Mouse (Mus musculus): Measurements from ENCODE around the gene Wdr17. TPM values are rescaled to one million over a fixed set of nuclear protein-coding genes. Genes with fewer than 3 reads are reported as not detected.

The Wdr17 gene
- total RNA-seq, 2 experiments from 2014 or later = 29.6 to 31.3 TPM

DNA sequence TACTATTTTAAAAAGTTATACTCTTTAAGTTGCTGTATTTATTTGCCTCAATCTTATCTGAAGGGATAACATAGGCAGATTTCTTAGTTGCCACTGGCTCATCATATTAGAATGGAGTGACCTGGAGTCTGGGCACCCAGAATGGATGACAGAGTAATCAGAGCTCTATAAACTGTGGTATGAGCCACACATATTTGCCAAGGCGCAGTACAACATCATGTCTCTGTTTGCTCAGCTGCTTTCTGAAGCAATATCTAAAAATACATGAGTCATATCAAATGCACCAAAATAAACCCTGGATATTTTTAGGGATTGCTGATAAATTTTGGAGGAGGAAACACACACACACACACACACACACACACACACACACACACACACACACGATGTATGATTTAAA lies 277.6 kb downstream of the Wdr17 start:
- DNase-seq (ENCODE audit: low spot score in 2 of 2) = no peak

DNA sequence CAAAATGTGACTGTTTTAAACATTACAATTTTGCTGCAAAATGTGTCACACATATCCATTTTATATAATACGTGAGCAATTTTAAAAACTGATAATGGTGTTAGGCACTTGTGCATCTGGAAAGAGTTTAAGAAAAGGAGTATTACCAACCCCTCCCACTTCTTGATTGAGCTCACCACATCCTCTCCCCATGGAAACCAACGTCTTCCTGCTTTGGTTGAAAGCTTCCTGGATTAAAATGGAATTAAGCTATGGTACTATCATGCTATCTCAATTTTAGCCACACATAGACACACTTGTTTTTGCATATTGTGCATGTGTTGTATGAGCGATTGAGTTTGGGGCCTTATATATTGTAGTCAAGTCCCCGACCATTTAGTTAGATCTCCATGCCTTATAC lies 283.5 kb downstream of the Wdr17 start:
- DNase-seq (ENCODE audit: low spot score in 2 of 2) = no peak

DNA sequence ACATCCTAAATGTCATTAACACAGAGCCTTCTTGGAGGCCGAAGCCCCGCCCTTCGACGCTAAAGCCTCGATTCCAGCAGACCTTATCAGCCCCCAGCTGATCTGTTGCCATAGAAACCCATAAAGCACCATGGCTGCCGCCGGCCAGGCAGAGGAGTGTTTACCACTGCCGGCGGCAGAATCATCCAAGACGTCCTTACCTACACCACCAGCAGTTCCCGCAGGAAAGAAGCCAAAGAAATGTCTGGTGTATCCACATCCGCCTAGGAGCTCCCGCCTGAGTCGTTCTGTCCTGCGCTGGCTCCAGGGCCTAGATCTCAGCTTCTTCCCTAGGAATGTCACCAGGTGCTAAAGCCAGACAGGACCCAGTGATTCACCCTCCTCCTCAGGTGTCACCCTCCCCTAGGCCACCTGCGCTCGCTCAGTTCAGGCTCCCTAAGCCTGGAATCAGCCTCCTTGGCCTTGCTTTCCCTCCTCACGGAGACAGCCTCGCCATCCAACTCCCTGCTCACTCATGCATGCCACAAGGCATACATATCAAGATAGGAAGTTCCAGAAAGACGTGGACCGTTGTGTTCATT lies 286.2 kb downstream of the Wdr17 start, which contains the start of gene Spata4:
TSS of gene Spata4 (plus strand) at position 111 of the 581 bp plus-strand sequence.
- peak; percentile 22 to 34 for DNase-seq (ENCODE audit: low spot score in 2 of 2)

DNA sequence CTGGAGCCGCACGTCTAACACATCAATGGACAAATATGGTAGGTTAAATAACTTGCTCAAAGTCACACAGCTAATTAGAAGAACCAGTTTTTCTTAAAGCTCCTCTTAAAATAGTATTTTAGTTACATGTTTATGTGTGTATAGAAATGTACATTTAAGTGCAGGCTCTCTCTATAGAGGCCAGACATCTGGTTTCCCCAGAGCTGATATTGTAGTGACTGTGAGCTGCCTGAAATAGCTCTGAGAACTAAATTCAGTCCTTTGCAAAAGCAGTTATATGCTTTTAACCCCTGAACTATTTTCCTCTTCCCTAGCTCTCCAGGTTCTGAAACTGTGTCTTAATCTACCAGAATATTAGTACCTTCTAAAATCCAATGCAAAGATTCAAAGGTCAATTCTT lies 289.6 kb downstream of the Wdr17 start:
- DNase-seq (ENCODE audit: low spot score in 2 of 2) = no peak

DNA sequence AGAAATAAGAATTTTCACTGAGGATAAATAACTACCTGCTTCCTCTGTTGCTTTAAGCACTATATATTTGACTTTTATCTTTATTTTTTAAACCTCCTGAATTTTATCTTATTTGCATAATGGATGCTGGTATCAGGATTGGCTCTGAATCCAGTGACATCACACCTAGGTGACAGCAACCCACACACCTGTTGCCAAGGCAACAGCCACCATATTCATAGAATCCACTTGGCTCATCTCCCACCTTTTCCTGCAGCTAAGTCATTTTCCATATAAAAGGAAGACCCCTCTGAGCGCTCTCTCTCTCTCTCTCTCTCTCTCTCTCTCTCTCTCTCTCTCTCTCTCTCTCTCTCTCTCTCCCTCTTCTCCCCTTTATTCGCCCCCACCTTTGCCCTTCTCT lies 290.0 kb downstream of the Wdr17 start:
- DNase-seq (ENCODE audit: low spot score in 2 of 2) = no peak

DNA sequence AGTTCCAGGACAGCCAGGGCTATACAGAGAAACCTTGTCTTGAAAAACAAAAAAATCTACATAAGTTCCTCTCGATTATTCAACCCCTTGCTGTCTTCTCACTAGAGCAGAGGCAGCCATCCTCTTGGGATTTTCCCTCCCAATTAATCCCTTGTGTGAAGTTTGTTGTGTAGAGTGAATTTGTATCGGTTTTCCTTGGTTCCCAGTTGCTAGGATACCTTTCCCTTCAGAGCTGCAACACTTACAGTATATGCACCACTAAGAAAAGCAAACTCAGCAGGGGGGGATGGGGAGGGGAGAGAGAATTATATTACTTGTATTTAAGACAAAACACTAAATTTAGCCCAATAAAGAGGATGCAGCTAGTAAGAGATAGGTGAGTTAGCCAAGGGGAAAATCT lies 290.9 kb downstream of the Wdr17 start:
- DNase-seq (ENCODE audit: low spot score in 2 of 2) = no peak

DNA sequence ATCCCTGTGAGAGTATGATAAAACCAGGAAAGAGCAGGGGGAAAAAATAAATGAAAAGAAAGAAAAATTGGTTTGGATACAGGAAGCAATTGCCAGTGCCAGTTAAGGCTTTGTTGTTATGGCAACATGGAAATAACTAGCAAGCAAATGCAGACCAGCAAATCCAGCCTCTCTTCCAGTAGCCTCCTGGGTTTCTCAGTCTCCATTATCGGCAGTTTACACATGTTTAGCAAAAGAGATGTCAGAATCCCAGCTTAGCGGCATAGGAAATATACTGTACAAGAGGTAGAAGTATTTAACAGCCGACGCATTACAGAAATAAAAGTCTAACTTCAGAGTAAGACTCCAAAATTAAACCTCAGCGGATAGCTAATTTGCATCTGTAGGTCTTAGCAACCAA lies 292.4 kb downstream of the Wdr17 start:
- no peak for DNase-seq (ENCODE audit: low spot score in 2 of 2)

DNA sequence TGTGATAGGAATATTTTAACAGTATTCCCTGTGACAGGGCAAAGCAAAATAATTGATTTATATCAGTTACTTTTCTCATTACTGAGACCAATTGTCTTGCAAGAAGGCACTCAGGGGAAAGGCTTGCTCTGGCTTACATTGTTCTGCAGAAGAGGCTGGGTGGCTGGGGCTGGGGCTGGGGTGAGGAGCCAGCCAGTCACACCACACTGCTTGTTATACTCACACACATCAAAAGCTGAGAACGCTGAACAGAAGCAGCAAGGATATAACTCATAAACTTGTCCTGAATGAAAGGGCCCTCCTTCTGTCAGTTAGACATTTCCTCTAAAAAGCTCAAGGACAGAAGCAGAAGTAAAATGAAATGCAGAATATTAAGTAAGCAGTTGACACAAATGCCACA lies 304.1 kb downstream of the Wdr17 start:
- DNase-seq (ENCODE audit: low spot score in 2 of 2) = no peak

DNA sequence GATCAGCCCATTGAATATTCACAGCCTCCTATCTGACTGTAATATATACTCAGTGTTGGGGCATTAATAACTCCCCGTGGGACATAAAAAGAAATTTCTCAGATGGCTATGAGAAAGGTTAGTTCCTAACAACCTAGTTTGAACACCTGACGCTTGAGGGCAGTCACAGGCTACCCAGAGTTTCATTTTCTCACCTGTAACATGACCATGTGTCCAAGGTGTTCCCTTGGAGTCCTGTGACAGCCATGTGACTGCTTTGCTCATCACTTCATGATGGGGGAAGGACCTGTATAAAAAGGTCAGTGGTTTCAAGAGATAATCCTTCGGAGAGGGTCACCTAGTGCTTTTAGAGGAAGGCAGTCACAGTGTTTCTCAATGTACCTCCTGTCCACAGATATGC lies 305.5 kb downstream of the Wdr17 start:
- no peak for DNase-seq (ENCODE audit: low spot score in 2 of 2)

Other genes starting within 250 kb of the Wdr17 start
- 1,000 to 10,000 TPM; 1,125 to 1,188 TPM for gene Gpm6a, start 67.7 kb upstream of the Wdr17 start, total RNA-seq (2021)

All from layer of hippocampus, postnatal 14 days (tissue).